Mouse (Mus musculus) hindlimb bud, embryonic 11.5 days (tissue): Measurements from ENCODE around the gene Lmod3.

Experiments used
- DNase-seq: peaks from one replicate; pipeline ENCODE4 v3.0.0-alpha.2; 2012; ENCODE audit warnings: low read depth, low spot score; ENCODE audit errors: extremely low spot score

The Lmod3 gene

DNA sequence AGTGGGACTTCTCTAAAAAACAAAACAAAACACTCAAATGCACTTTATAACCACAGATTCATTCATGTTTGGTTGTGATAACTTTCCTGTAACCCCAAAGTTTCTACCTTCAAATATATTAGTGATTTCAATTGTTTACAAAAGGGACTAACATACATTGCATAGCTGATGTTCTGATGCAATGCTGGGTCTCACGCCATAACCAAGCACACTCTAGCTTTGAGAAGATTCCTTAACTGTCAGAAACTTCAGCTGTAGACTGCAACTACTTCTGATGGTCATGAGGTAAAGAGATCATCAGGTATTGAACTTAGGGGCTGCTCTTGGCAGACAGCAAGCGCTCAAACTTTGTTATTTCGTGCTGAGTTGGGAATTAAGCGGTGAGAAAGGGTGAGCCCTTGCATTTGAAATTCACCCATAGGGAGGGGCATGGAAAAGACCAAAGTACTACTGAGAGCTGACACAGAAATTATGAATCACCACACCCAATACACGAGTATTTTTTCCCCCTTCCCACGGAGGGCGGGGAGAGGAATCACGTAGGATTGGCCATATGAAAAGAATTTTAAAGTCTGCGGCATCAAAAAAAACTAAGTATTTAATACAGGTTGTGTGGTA, 48.2 kb downstream of the Lmod3 start:
- DNase-seq: no peak

DNA sequence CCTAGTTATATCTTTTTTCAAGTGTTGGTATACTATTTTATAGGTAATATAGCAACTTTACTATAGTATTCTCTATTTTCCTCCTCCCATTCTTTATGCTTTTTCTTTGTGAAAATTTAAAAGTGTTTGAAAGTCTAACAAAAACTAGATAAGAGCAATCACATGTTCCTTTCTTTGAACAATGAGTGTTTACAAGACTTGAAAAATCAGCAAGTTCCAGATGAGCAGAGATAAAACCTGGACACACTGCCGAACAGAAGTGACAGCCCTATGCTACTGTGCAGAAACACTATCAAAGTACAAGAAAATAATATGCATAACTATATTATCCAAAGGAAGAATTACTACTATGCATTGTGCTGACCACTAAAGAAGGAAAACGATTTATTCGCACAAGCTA, 50.1 kb downstream of the Lmod3 start:
- DNase-seq: no peak

DNA sequence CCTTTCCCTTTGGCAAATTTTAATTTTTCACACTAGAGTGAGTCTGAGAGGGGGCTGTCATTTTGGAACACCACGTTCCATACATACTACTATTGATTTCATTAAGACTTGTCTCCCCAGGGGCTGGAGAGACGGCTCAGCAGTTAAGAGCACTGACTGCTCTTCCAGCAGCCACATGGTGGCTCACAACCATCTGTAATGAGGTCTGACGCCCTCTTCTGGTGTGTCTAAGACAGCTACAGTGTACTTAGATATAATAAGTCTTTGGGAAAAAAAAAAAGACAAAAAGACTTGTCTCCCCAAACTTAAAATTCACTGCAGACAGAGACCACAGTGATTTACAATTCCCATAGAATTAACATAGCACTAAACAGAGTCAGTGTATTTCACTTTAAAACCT, 52.1 kb downstream of the Lmod3 start:
- no peak for DNase-seq
